Mouse (Mus musculus): ENCODE results near the gene Slc30a10. TPM values are rescaled to one million over a fixed set of nuclear protein-coding genes. Genes with fewer than 3 reads are reported as not detected.

The Slc30a10 gene
- polyA plus RNA-seq, 1 experiment from 2014 or later: 17.6 TPM

Other genes with a start within 250 kb of the Slc30a10 start
- 32.7 and 34.1 TPM in 2 replicates for gene Iars2, start 125.5 kb upstream of the Slc30a10 start, polyA plus RNA-seq (2016; fragmentation: Nextera tagmentation; extraction: Ambion mirVana)
- gene Bpnt1, start 122.7 kb upstream of the Slc30a10 start, polyA plus RNA-seq (2016; fragmentation: Nextera tagmentation; extraction: Ambion mirVana): 19.2 and 19.9 TPM in 2 replicates
- 131 and 136 TPM in 2 replicates for gene Eprs, start 91.8 kb upstream of the Slc30a10 start, polyA plus RNA-seq (2016; fragmentation: Nextera tagmentation; extraction: Ambion mirVana)

Measured in liver, embryonic 12.5 days (tissue).